Mouse (Mus musculus): Measurements from ENCODE around the gene Zfp710. TPM values are rescaled to one million over a fixed set of nuclear protein-coding genes. Genes with fewer than 3 reads are reported as not detected.

Gene Zfp710
- polyA plus RNA-seq (2021; fragmentation: Nextera tagmentation): 2.8 and 3.7 TPM in 2 replicates
- long read RNA-seq, experiment 1, partial matches to known transcripts: 0 of 3 reads
- long read RNA-seq, experiment 1, other reads (novel, unspliced or antisense): 3 of 3 reads
- long read RNA-seq, experiment 2, partial matches to known transcripts: 0 of 6 reads
- long read RNA-seq, experiment 2, other reads (novel, unspliced or antisense): 3 of 6 reads

DNA sequence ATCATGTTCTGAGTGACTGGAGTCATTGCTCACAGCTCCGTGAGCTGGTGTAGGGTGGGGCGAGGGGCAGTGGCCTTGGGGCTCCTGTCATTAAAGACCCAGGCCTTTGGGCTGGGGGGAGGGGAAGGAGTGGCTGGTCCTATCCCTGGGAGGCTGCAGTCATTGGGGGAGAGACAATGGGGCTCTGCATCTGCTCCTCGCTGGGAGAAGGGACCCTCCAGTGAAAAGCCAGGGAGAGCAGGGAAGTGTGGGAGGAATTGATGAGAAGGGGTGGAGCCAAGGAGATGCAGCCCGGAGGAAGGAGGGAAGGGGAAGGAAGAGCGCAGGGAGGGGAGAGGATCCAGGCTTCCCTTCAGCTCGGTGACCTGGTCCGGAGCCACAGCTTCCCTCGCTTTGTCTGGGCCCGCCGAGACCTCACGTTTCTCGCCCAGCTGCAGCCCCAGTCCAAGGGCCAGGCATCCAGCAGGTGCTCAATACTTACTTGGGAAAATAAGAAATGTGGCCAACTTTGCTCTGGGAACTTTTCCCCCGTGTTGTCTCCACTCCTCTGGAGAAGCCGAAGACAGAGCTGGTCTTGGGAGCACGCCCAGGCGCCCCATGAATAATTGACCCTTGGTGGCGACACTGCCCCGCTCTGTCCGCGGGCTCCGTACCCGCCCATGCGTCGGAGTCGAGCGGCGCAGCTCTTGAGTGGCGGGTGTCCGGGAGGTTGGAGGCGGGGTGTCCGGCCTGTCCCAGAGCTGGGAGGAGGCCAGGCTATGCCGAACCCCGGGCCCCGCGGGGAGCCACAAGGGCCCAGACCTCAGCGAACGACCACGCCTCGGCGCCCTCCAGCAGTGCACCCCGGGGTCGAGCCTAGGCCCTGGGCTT lies at the start of gene Zfp710:
Gene Zfp710, plus strand, starts transcription at position 294 of the 870 bp plus-strand sequence.

DNA sequence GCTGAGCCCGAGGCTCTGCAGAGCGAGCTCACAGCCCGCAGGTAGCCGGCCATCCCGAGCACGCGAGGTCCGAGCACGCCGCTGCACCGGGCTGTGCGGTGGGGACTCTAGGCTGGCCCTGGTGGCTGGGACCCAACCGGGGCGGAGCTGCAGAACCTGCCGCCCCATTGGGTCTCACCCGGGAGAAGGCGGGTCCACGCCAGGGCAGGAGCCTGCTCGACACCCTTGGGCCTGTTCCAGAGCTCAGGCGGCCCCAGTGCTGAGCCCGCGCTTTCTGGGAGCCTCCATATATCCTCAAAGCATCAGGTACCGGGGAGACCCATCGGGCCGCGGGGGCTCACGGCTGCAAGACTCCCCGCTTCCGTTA lies 90.6 kb downstream of the Zfp710 start, which contains the start of gene Idh2:
Gene Idh2, minus strand, starts transcription at position 169 of the 367 bp plus-strand sequence.

Other genes starting within 250 kb of the Zfp710 start
- 0.39 and 0.40 TPM in 2 replicates for gene Mesp1, start 231.0 kb upstream of the Zfp710 start, polyA plus RNA-seq (2021; fragmentation: Nextera tagmentation)
- 0.19 and 0.69 TPM in 2 replicates for gene Mesp2, start 214.1 kb upstream of the Zfp710 start, polyA plus RNA-seq (2021; fragmentation: Nextera tagmentation)
- 0.24 and 0.45 TPM in 2 replicates for gene Anpep, start 163.8 kb upstream of the Zfp710 start, polyA plus RNA-seq (2021; fragmentation: Nextera tagmentation)
- 13.9 and 15.3 TPM in 2 replicates for gene Ap3s2, start 104.2 kb upstream of the Zfp710 start, polyA plus RNA-seq (2021; fragmentation: Nextera tagmentation)
- gene Arpin, start 89.5 kb upstream of the Zfp710 start, polyA plus RNA-seq (2021; fragmentation: Nextera tagmentation): 14.9 and 18.4 TPM in 2 replicates
- gene Idh2, start 90.6 kb downstream of the Zfp710 start, polyA plus RNA-seq (2021; fragmentation: Nextera tagmentation): 55.4 and 64.0 TPM in 2 replicates
- gene Sema4b, start 162.0 kb downstream of the Zfp710 start, polyA plus RNA-seq (2021; fragmentation: Nextera tagmentation): 15.3 and 15.8 TPM in 2 replicates
- 65.6 and 83.1 TPM in 2 replicates for gene Cib1, start 208.0 kb downstream of the Zfp710 start, polyA plus RNA-seq (2021; fragmentation: Nextera tagmentation)
- gene Gdpgp1, start 208.1 kb downstream of the Zfp710 start, polyA plus RNA-seq (2021; fragmentation: Nextera tagmentation): 6.2 and 6.3 TPM in 2 replicates
- gene Ttll13, start 221.6 kb downstream of the Zfp710 start, polyA plus RNA-seq (2021; fragmentation: Nextera tagmentation): 0.65 and 1.4 TPM in 2 replicates
- gene Ngrn, start 236.4 kb downstream of the Zfp710 start, polyA plus RNA-seq (2021; fragmentation: Nextera tagmentation): 53.3 and 55.0 TPM in 2 replicates
- gene Vps33b, start 244.8 kb downstream of the Zfp710 start, polyA plus RNA-seq (2021; fragmentation: Nextera tagmentation): 12.5 and 12.7 TPM in 2 replicates